ENCODE assay signal across 8 mouse cellular contexts in genomic region chr6:114892363-114892762, GRCm38 (mm10).
DNase-seq lines count a peak whose midpoint lies in the region; ATAC-seq and TF ChIP-seq lines count a peak whose summit lies in the region.

No protein-coding gene starts in this region.

- peak; percentile 33; the same call in 1 of the 2 replicates for ATAC-seq in frontal cortex, adult (ENCODE audit: low TSS enrichment)
- no peak for ATAC-seq in lung, postnatal 0 days

- no peak overlapping the region for H3K4me3 ChIP-seq in lung, postnatal 0 days (ENCODE audit: low read depth, low read length)

- no peak for TF ChIP-seq EP300 in lung, postnatal 0 days (IDR thresholded peaks at IDR 0.05)

- WGBS in lung, postnatal 0 days: 26% methylated on average over 6 of the region's 6 CpGs

- no peak overlapping the region for H3K4me2 ChIP-seq in lung, postnatal 0 days (replicated peaks; ENCODE audit: low read depth, low read length)

- H3K36me3 ChIP-seq in lung, postnatal 0 days (ENCODE audit: insufficient read depth, low read length): no peaks in the 10 kb centered on the region

- H3K9me3 ChIP-seq in lung, postnatal 0 days (ENCODE audit: low read length): no peaks in the 10 kb centered on the region

- peaks cover 60% of the 10 kb centered on the region for H3K4me1 ChIP-seq in lung, postnatal 0 days (ENCODE audit: insufficient read depth, low read depth, low read length)

- DNase-seq in gastrocnemius, adult 18-20 months (ENCODE audit: low spot score): peak; percentile 60
- DNase-seq in gastrocnemius, postnatal 4 days (ENCODE audit: low spot score in 2 of 2): no peak
- DNase-seq in NIH3T3 (ENCODE audit: low read depth): peak; percentile 66
- DNase-seq in layer of hippocampus, adult 18-20 months (ENCODE audit: low spot score in 2 of 2): peak; percentile 78 to 89
- DNase-seq in lung, postnatal 0 days (ENCODE audit: low spot score): peak; percentile 58
- DNase-seq in right cerebral cortex, postnatal 36 days (ENCODE audit: low spot score in 2 of 2): peak; percentile 67 to 71
- no peak for DNase-seq in spleen, postnatal 14 days (ENCODE audit: low spot score in 2 of 2)

- no peak for TF ChIP-seq CTCF in lung, postnatal 0 days (IDR thresholded peaks at IDR 0.05)

- H3K9ac ChIP-seq in lung, postnatal 0 days (replicated peaks; ENCODE audit: low read depth): no peak overlapping the region

- peak overlapping the region; percentile 49 for H3K27ac ChIP-seq in lung, postnatal 0 days (ENCODE audit: low read length)

- H3K27me3 ChIP-seq in lung, postnatal 0 days (replicated peaks; ENCODE audit: insufficient read depth, low read length): no peaks in the 10 kb centered on the region

Comparison
In these comparisons a context has a peak if more than half of its experiments do, and no peak if none do; other contexts are left out.
1. DNase-seq: peak in gastrocnemius, adult 18-20 months (single experiment), NIH3T3 (single experiment), layer of hippocampus, adult 18-20 months (2 of 2), lung, postnatal 0 days (single experiment) and right cerebral cortex, postnatal 36 days (2 of 2); none in gastrocnemius, postnatal 4 days (0 of 2) and spleen, postnatal 14 days (0 of 2).